Mouse (Mus musculus) T-helper 17 cell (primary cell): Measurements from ENCODE around the gene Sik3.

Experiments used
- in situ Hi-C, 2 experiments: fragments of 300-600 bp; cut with MboI, MseI; formaldehyde crosslinking; loops; 1 replicate in 1 of 2; 2 replicates in 1 of 2; pipeline ENCODE4 v1.15.1; 2025; ENCODE audit warnings: high pct_unique_total_duplicates in 2 of 2

The Sik3 gene

DNA sequence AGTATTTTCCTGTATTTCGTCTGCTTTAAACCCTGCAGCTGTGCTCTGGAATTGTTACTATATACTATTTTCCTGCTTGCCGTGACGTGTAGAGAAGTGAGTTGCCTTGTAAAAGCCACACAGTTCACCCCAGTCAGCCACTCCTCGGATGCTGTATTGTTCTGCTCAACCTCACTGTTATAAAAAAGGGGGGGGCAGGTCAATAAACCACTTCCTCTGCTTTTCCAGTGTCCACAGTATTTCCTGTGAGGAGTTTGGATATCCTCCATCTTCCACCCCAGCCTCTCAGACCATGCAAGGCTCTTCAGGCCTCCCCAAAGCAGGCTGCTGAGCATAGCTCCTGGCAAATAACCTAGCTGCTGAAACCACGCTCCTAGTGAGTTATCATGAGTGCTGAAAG is 171.9 kb downstream of the Sik3 start:
- in situ Hi-C loops = no loop called here

GRCm38 (mm10) chr9:46185191-46185590 is 172.6 kb downstream of the Sik3 start:
- in situ Hi-C loops = no loop called here

DNA sequence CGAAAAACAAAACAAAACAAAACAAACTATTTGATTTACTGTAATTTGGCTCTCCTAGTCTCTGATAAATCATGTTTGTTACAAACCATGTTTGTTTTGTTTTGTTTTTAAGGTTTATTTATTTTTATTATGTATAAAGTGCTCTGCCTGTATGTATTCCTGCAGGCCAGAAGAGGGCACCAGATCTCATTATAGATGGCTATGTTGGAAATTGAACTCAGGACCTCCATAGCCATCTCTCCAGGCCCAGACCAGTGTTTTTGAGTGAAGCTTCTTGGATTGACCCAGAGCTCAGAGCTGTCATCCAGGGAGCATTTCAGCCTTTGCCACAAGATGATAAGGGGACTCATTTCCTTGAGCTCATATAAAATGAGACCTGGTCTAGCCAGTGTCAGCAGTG is 173.8 kb downstream of the Sik3 start:
- in situ Hi-C loops = no loop called here

- in situ Hi-C loops = no loop called here
Observed at GRCm38 (mm10) chr9:46188370-46188769, 175.8 kb downstream of the Sik3 start.

DNA sequence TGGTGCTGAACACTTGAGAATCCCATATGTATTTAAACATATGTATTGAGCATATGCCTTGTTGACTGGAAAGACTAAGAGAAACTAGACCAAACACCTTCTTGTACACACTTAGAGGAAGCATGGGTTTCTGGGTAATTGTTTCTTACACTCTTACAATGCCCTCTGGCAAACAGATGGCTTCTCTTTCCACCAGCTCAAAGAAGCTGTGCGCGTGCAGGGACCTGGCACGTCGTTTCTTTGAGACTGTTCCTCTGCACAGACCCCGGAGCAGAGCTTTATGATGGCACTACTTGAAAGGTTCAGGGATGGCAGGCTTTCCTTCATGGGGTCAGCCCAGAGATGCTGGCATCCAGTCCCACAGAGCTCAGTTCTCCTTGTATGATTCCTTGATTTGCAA is 176.3 kb downstream of the Sik3 start:
- in situ Hi-C loops = no loop called here

GRCm38 (mm10) chr9:46189381-46189780 is 176.8 kb downstream of the Sik3 start:
- in situ Hi-C loops = no loop called here

- in situ Hi-C loops = no loop called here
Observed at GRCm38 (mm10) chr9:46191234-46191633, 178.6 kb downstream of the Sik3 start.

DNA sequence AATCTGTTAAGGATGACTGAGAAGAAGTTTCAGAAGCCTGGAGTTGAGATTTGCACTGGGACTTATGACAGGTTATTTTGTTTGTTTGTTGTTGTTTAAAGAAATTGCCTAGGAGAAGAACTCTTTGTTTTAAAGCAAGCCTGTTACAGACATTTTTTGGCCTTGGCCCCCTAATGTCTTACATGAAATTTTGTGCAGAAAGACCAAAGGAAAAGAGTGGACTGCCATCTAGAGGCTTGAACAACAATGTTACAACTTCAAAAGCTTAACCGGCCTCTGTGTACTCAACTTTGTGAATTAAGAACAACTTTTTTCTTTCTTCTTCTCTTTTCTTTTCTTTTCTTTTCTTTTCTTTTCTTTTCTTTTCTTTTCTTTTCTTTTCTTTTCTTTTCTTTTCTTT is 179.0 kb downstream of the Sik3 start:
- in situ Hi-C loops = no loop called here

DNA sequence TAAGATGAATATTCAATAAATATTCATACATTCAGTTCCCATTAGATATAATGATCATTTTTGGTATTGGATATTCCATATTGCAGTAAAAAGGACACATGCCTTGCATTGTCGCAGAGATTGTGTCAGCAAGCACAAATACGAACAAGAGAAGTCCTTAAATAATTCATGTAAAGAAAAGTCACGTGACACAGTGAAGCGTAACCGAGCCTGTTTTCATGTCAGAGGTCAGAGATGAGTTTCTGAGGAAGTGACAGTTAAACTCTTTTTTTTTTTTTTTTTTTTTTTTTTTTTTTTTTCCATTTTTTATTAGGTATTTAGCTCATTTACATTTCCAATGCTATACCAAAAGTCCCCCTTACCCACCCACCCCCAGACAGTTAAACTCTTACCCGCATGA is 180.0 kb downstream of the Sik3 start:
- in situ Hi-C loops = no loop called here

- in situ Hi-C loops = loop anchor here (5.0 kb wide), 2 partner anchors 198 to 203 kb away; no protein-coding TSS in a partner anchor
Observed at GRCm38 (mm10) chr9:46194809-46195208, 182.2 kb downstream of the Sik3 start.

GRCm38 (mm10) chr9:46196699-46197169 is 184.1 kb downstream of the Sik3 start:
- in situ Hi-C loops = loop anchor here (5.0 kb wide), 2 partner anchors 199 to 204 kb away; no protein-coding TSS in a partner anchor

GRCm38 (mm10) chr9:46198461-46198860 is 185.8 kb downstream of the Sik3 start:
- in situ Hi-C loops = loop anchor here (5.0 kb wide), 2 partner anchors 201 to 206 kb away; no protein-coding TSS in a partner anchor

DNA sequence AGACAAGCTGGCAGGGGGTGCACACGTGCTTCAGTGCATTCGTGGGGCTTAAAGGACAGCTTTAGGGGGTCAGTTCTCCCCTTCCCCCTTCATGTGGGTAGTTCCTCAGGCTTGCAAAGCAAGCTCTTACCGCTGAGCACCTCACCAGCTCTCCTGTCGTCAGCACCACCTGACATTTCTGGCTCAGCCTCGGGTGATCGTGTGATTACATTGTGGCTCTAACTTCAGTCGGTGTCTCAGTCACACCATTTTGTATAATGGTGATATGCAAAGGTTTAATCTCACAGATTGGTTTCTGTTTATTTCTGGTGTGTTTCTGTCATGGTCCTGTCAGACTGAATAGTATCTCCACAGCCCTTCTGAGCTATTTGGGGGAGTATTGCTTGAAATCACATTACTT is 186.3 kb downstream of the Sik3 start:
- in situ Hi-C loops = loop anchor here (5.0 kb wide), 2 partner anchors 202 to 207 kb away; no protein-coding TSS in a partner anchor

GRCm38 (mm10) chr9:46199609-46200008 is 187.0 kb downstream of the Sik3 start:
- in situ Hi-C loops = loop anchor here (5.0 kb wide), 2 partner anchors 202 to 207 kb away; no protein-coding TSS in a partner anchor

GRCm38 (mm10) chr9:46206834-46207500 is 194.3 kb downstream of the Sik3 start:
- in situ Hi-C loops = no loop called here

- in situ Hi-C loops = no loop called here
Observed at GRCm38 (mm10) chr9:46207501-46207869, 194.9 kb downstream of the Sik3 start.

- in situ Hi-C loops = no loop called here
Observed at GRCm38 (mm10) chr9:46208401-46208974, 195.9 kb downstream of the Sik3 start.

DNA sequence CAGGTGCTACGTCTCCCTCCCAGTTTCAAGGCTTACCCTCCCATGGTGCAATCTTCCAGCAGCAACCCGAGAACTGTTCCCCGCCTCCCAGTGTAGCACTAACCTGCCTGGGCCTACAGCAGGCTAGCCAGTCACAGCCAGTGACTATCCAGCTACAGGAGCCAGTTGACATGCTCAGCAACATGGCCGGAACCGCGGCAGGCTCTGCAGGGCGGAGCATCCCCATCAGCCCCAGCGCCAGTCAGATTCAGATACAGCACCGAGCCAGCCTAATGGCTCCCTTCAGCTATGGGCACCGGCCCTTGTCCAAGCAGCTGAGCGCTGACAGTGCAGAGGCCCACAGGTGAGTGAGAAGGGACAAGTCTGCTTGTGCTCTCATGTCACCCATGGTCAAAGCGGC is 197.9 kb downstream of the Sik3 start:
- in situ Hi-C loops = no loop called here

DNA sequence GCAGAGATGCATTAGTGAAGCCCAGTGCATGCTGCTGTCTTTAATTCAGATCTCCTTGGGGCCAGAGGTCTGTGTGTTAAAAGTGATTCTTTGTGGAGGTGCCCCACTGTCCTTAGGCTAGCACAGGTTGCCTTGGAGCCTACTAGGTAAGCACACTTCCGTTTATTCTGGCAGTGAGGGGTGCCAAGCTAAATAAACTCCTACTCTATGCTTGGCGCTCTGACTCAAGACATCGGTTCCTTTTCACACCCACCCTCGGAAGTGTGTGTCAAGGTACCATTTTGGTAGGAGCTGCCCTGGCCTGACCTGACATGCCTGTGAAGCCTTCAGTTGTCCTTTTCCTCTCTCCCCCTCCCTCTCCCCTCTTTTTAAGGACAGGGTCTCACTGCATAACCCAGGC is 201.7 kb downstream of the Sik3 start:
- in situ Hi-C loops = no loop called here

- in situ Hi-C loops = no loop called here
Observed at GRCm38 (mm10) chr9:46214946-46215337, 202.3 kb downstream of the Sik3 start.

DNA sequence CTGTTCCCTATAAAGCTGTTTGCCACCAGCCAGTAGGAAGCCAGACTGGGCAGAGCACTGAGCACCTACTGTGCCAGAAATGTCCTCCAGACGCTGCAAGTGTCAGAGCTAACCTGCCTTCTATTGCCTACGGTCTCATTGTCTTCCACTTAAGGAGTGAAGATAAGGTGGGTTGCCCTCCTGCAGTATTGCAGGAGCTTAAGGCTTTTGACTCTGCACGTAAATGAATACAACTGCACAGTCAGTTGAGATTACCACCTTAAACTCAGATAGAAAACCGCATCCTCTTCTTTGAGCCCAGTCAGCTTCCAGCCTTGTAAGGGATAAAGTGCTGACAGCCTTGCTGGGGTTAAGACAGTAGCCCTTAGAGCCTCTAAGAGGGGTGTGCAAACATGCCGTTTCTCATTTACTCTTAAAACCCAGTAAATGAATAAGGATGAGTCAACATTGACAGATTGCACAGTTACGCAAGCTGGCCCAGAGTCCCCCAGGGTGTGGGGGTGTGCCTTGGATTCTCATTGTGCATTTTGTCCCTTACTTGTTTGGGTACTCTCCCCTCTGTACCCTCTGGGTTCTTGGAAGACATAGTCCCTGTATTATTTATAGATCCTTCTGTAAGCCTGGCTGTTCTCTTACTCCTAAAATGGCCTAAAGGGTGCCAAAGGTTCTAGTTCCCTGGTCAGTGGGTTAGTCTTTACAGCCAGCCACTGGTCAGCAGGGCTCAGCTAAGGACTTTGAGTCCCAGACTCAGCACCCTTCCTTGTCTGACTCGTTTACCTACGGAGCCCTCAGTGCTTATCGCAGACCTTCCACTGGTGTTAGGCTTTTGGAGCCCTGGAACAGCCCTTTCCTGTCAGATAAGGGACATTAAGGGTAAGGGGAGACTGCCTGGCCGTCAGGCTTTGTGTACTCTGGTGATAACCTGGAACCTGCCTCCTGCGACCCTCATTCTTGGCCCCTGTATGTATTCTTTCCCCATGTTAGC is 203.0 kb downstream of the Sik3 start:
- in situ Hi-C loops = no loop called here
